Mouse (Mus musculus): ENCODE measurements at regions not wholly inside any gene's neighbourhood (a gene's known extent, or its start where the extent isn't known, plus 50 kb on each side); places are given as distances from the start of the nearest gene placed in this dataset.

GRCm38 (mm10) chr13:28797617-28798475 is 155.7 kb downstream of the Sox4 start:
- no peak for DNase-seq (ENCODE audit: extremely low read depth, low read depth, low spot score)

GRCm38 (mm10) chr13:28795274-28795673 is 158.2 kb downstream of the Sox4 start:
- no peak for DNase-seq (ENCODE audit: extremely low read depth, low read depth, low spot score)

GRCm38 (mm10) chr13:28794547-28794946 is 159.0 kb downstream of the Sox4 start:
- DNase-seq (ENCODE audit: extremely low read depth, low read depth, low spot score) = no peak

GRCm38 (mm10) chr13:28793166-28793935 is 160.2 kb downstream of the Sox4 start:
- no peak for DNase-seq (ENCODE audit: extremely low read depth, low read depth, low spot score)

GRCm38 (mm10) chr13:28792461-28793165 is 160.9 kb downstream of the Sox4 start:
- no peak for DNase-seq (ENCODE audit: extremely low read depth, low read depth, low spot score)

- DNase-seq (ENCODE audit: extremely low read depth, low read depth, low spot score) = no peak
Measured at GRCm38 (mm10) chr13:28790381-28790780, 163.1 kb downstream of the Sox4 start.

- no peak for DNase-seq (ENCODE audit: extremely low read depth, low read depth, low spot score)
Measured at GRCm38 (mm10) chr13:28787331-28787643, 166.2 kb downstream of the Sox4 start.

- no peak for DNase-seq (ENCODE audit: extremely low read depth, low read depth, low spot score)
Measured at GRCm38 (mm10) chr13:28786629-28787330, 166.7 kb downstream of the Sox4 start.

- DNase-seq (ENCODE audit: extremely low read depth, low read depth, low spot score) = no peak
Measured at GRCm38 (mm10) chr13:28782497-28783246, 170.8 kb downstream of the Sox4 start.

- DNase-seq (ENCODE audit: extremely low read depth, low read depth, low spot score) = no peak
Measured at GRCm38 (mm10) chr13:28782081-28782480, 171.4 kb downstream of the Sox4 start.

- no peak for DNase-seq (ENCODE audit: extremely low read depth, low read depth, low spot score)
Measured at GRCm38 (mm10) chr13:28781660-28782059, 171.9 kb downstream of the Sox4 start.

GRCm38 (mm10) chr13:28780462-28780861 is 173.1 kb downstream of the Sox4 start:
- no peak for DNase-seq (ENCODE audit: extremely low read depth, low read depth, low spot score)

- DNase-seq (ENCODE audit: extremely low read depth, low read depth, low spot score) = no peak
Measured at GRCm38 (mm10) chr13:28775142-28775815, 178.2 kb downstream of the Sox4 start.

- DNase-seq (ENCODE audit: extremely low read depth, low read depth, low spot score) = no peak
Measured at GRCm38 (mm10) chr13:28774649-28775048, 178.9 kb downstream of the Sox4 start.

GRCm38 (mm10) chr13:28773466-28773865 is 180.0 kb downstream of the Sox4 start:
- no peak for DNase-seq (ENCODE audit: extremely low read depth, low read depth, low spot score)

- no peak for DNase-seq (ENCODE audit: extremely low read depth, low read depth, low spot score)
Measured at GRCm38 (mm10) chr13:28770531-28770930, 183.0 kb downstream of the Sox4 start.

GRCm38 (mm10) chr13:28770018-28770417 is 183.5 kb downstream of the Sox4 start:
- no peak for DNase-seq (ENCODE audit: extremely low read depth, low read depth, low spot score)

- no peak for DNase-seq (ENCODE audit: extremely low read depth, low read depth, low spot score)
Measured at GRCm38 (mm10) chr13:28768717-28769426, 184.6 kb downstream of the Sox4 start.

GRCm38 (mm10) chr13:28762555-28762954 is 191.0 kb downstream of the Sox4 start:
- DNase-seq (ENCODE audit: extremely low read depth, low read depth, low spot score) = no peak

All from fat pad, adult 2 months (tissue).